Mouse (Mus musculus): ENCODE measurements around the gene Dusp2. TPM values are rescaled to one million over a fixed set of nuclear protein-coding genes. Genes with fewer than 3 reads are reported as not detected.

The Dusp2 gene
- total and polyA plus RNA-seq, 2 experiments from 2014 or later = 13.9 to 20.2 TPM

DNA sequence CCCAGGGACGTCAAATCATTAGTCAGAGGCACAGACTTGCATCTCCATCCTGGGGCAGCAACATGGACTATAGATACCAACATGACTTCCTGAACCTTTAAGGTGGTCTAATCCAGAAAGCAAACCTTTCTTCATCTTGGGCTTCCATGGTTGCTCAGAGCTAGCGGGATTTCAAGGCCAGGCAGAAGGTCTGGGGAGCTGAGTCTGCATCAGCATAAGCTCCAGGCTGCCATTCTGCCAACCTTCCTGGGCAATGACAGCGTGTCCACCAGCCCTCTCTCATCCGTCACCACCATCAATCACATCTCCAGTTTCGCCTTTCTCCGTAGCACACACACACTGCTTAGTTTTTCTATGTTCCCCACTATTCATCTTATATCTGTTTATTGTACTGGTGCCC lies 3.3 kb downstream of the Dusp2 start:
- ATAC-seq (no peak), DNase-seq (no peak)
- no peaks in the 10 kb centered on the region for H3K9me3 ChIP-seq (ENCODE audit: low read length)
- H3K9ac ChIP-seq = no peak overlapping the region
- peaks cover 15% of the 10 kb centered on the region for H3K27me3 ChIP-seq (ENCODE audit: insufficient read depth, low read length)
- H3K27ac ChIP-seq (ENCODE audit: low read depth, low read length) = no peak overlapping the region
- 81% methylated on average over 6 of the region's 6 CpGs for WGBS
- H3K4me3 ChIP-seq (ENCODE audit: low read depth, low read length) = no peak overlapping the region
- TF ChIP-seq CTCF (IDR thresholded peaks at IDR 0.05; ENCODE audit: low read depth) = no peak
- H3K4me2 ChIP-seq (ENCODE audit: low read depth) = no peak overlapping the region
- no peaks in the 10 kb centered on the region for H3K4me1 ChIP-seq (ENCODE audit: insufficient read depth)
- no peaks in the 10 kb centered on the region for H3K36me3 ChIP-seq (ENCODE audit: insufficient read depth)

DNA sequence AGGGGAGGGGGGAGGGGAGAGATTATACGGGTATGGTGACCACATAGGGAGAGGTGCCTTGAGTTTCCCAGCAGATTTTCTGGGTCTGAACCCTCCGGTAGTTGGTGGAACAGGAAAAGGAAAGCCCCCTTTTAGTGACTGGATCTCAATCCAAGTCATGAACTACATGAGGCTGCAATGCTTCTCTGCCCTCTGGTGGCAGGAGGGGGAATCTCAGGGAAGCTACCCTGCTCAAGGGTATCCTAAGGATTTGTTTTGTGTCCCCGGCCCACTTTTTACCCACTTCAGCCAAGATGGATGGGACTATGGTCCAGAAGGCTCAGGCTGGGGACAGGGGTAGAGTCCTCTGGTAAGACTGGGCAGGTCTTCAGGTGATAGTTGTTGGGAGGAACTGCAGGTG lies 5.2 kb downstream of the Dusp2 start:
- Histone ChIP-seq H3K9me3 (ENCODE audit: low read length) (no peaks in the 10 kb centered on the region), H3K27me3 (ENCODE audit: insufficient read depth, low read length) (peaks cover 15% of the 10 kb centered on the region), H3K4me2 (ENCODE audit: low read depth) (no peak overlapping the region), H3K36me3 (ENCODE audit: insufficient read depth) (no peaks in the 10 kb centered on the region), H3K27ac (ENCODE audit: low read depth, low read length) (no peak overlapping the region), H3K4me1 (ENCODE audit: insufficient read depth) (no peaks in the 10 kb centered on the region), H3K4me3 (ENCODE audit: low read depth, low read length) (no peak overlapping the region), H3K9ac (no peak overlapping the region)
- peak; percentile 80 for TF ChIP-seq CTCF (IDR thresholded peaks at IDR 0.05; ENCODE audit: low read depth)
- 16% methylated on average over 3 of the region's 3 CpGs for WGBS
- peak; percentile 21 for DNase-seq
- no peak for ATAC-seq

DNA sequence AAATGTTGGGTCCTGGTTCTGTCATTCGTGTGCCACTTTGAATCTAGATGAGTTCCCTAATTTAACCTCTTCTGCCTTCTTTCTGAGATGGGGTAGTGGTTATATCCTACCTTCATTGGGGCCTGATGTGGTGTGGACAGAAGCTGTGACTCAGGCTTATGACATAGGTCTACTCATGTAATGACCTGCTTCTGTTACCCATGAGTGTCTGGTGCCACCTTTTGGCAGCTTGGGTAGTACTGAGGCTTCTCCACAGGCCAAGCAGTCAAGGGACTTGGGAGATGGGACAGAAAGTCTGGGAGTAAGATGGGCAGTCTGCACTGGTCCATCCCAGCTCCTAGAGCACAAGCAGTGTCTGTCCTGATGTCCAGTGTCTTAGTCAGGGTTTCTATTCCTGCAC lies 10.4 kb downstream of the Dusp2 start:
- no peak overlapping the region for H3K27ac ChIP-seq (ENCODE audit: low read depth, low read length)
- TF ChIP-seq CTCF (IDR thresholded peaks at IDR 0.05; ENCODE audit: low read depth) = peak; percentile 35
- ATAC-seq = no peak
- H3K9me3 ChIP-seq (ENCODE audit: low read length) = no peaks in the 10 kb centered on the region
- DNase-seq = no peak
- no peaks in the 10 kb centered on the region for H3K27me3 ChIP-seq (ENCODE audit: insufficient read depth, low read length)
- WGBS = 74% methylated on average over 1 of the region's 1 CpGs
- H3K9ac ChIP-seq = no peak overlapping the region
- H3K4me3 ChIP-seq (ENCODE audit: low read depth, low read length) = no peak overlapping the region
- no peaks in the 10 kb centered on the region for H3K36me3 ChIP-seq (ENCODE audit: insufficient read depth)
- H3K4me2 ChIP-seq (ENCODE audit: low read depth) = no peak overlapping the region
- H3K4me1 ChIP-seq (ENCODE audit: insufficient read depth) = no peaks in the 10 kb centered on the region

DNA sequence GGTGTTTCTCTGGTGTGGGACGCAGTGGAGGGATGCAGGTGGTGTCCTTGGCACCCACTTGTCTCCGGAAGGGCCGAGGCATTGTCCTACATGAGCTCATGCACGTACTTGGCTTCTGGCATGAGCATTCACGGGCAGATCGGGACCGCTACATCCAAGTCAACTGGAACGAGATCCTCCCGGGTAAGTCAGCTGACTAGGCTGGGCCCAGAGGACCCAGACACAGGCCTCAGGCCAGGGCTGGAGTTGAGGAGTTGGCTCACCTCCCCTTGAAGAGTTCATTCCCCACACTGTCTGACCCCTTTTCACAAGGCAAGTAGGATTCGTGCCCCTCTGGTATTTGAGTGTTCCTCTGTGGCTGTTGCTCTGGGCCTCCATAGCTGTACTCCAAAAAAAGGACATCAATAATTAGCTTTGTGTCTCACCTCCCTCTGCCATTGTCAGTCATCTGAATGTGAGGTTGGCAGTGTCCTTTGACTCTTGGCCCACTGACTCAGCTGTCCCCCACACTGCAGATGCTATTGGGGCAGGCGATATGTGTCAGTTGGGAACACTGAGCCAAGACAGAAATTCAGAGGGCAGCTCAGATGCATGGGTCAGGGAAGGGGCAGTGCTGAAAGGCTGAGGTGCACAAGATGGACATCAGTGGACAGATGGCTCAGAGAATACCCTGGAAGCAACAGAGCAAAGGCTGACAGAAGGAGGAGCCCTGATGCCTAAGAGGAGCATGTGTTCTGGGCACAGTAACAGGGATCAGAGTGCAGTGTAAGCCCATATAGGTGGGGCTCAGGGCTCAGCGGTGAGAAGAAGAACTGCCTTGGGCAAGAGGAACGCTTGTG lies 11.4 kb downstream of the Dusp2 start:
- TF ChIP-seq CTCF (IDR thresholded peaks at IDR 0.05; ENCODE audit: low read depth) = no peak
- H3K4me3 ChIP-seq (ENCODE audit: low read depth, low read length) = no peak overlapping the region

GRCm38 (mm10) chr2:127353881-127354280 lies 17.9 kb downstream of the Dusp2 start:
- H3K4me2 ChIP-seq (ENCODE audit: low read depth) = no peak overlapping the region
- 83% methylated on average over 4 of the region's 4 CpGs for WGBS

More for the DNA sequence above, 11.4 kb downstream of the Dusp2 start:
- H3K4me1 ChIP-seq (ENCODE audit: insufficient read depth) = no peaks in the 10 kb centered on the region
- no peaks in the 10 kb centered on the region for H3K27me3 ChIP-seq (ENCODE audit: insufficient read depth, low read length)
- H3K9me3 ChIP-seq (ENCODE audit: low read length) = no peaks in the 10 kb centered on the region
- no peaks in the 10 kb centered on the region for H3K36me3 ChIP-seq (ENCODE audit: insufficient read depth)
- no peak overlapping the region for H3K9ac ChIP-seq
- WGBS = 82% methylated on average over 13 of the region's 13 CpGs
- DNase-seq (no peak), ATAC-seq (no peak)
- no peak overlapping the region for H3K4me2 ChIP-seq (ENCODE audit: low read depth)
- H3K27ac ChIP-seq (ENCODE audit: low read depth, low read length) = no peak overlapping the region

DNA sequence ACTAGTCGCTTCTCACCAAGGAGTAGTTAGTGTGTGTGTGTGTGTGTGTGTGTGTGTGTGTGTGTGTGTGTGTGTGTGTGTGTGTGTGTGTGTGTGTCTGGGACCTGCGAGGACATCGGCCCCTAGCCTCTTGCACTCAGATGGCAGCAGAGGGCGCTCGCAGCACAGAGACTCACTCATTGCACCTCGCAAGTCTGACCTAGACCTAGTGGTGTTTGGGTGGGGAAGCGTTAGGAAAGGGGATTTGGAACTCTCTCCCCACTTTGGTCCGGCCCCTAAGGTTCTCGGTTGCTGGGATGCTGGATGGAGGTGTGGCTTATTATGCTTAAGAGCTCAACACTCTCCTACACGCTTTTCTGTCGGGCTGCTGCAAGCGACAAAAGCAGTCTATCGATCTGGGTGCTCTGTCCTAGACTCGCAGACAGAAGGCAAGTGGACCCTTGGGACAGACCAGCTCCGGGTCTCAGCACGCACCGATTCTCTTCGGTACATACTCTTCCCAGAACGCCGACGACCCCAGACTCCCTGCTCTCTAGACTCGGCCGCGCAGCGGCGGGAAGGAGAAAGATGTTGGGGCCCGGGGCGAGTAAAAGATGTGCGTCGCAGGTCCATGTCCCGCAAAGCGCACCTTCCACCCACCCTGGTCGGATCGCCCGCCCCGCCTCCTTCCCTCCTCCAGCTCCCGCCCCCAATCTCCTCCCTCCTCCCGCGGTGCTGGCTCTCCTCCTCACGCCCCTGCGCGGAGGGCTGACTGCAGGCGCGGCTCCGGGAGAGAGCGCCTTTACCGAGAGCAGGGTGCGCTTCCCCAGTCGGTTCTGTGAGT lies 26.7 kb downstream of the Dusp2 start, which contains the start of gene Adra2b:
Gene Adra2b (plus strand): TSS at position 750 of the 823 bp plus-strand sequence.
- ATAC-seq = peak; percentile 86
- Histone ChIP-seq H3K9me3 (ENCODE audit: low read length) (no peaks in the 10 kb centered on the region), H3K27me3 (ENCODE audit: insufficient read depth, low read length) (peaks cover 35% of the 10 kb centered on the region), H3K4me2 (ENCODE audit: low read depth) (peak within 1 kb of the TSS; percentile 71), H3K9ac (no peak within 1 kb of the TSS), H3K36me3 (ENCODE audit: insufficient read depth) (no peaks in the 10 kb centered on the region), H3K4me3 (ENCODE audit: low read depth, low read length) (peak within 1 kb of the TSS; percentile 41), H3K4me1 (ENCODE audit: insufficient read depth) (no peaks in the 10 kb centered on the region), H3K27ac (ENCODE audit: low read depth, low read length) (no peak within 1 kb of the TSS)
- WGBS = under 1% methylated on average over 45 of the region's 49 CpGs
- peak; percentile 91 for TF ChIP-seq CTCF (IDR thresholded peaks at IDR 0.05; ENCODE audit: low read depth)
- peak; percentile 82 for DNase-seq

More at GRCm38 (mm10) chr2:127353881-127354280, 17.9 kb downstream of the Dusp2 start:
- no peak overlapping the region for H3K4me3 ChIP-seq (ENCODE audit: low read depth, low read length)
- TF ChIP-seq CTCF (IDR thresholded peaks at IDR 0.05; ENCODE audit: low read depth) = no peak
- no peaks in the 10 kb centered on the region for H3K4me1 ChIP-seq (ENCODE audit: insufficient read depth)
- no peaks in the 10 kb centered on the region for H3K27me3 ChIP-seq (ENCODE audit: insufficient read depth, low read length)
- no peaks in the 10 kb centered on the region for H3K9me3 ChIP-seq (ENCODE audit: low read length)
- H3K9ac ChIP-seq = no peak overlapping the region
- H3K36me3 ChIP-seq (ENCODE audit: insufficient read depth) = no peaks in the 10 kb centered on the region
- ATAC-seq (no peak), DNase-seq (no peak)
- no peak overlapping the region for H3K27ac ChIP-seq (ENCODE audit: low read depth, low read length)

GRCm38 (mm10) chr2:127363282-127363652 lies 27.3 kb downstream of the Dusp2 start:
- no peak overlapping the region for H3K9ac ChIP-seq
- H3K4me3 ChIP-seq (ENCODE audit: low read depth, low read length) = peak overlapping the region; percentile 41
- peak overlapping the region; percentile 71 for H3K4me2 ChIP-seq (ENCODE audit: low read depth)
- 4% methylated on average over 28 of the region's 28 CpGs for WGBS
- no peak for TF ChIP-seq CTCF (IDR thresholded peaks at IDR 0.05; ENCODE audit: low read depth)
- ATAC-seq (no peak), DNase-seq (no peak)
- H3K36me3 ChIP-seq (ENCODE audit: insufficient read depth) = no peaks in the 10 kb centered on the region
- H3K4me1 ChIP-seq (ENCODE audit: insufficient read depth) = no peaks in the 10 kb centered on the region
- no peak overlapping the region for H3K27ac ChIP-seq (ENCODE audit: low read depth, low read length)
- peaks cover 35% of the 10 kb centered on the region for H3K27me3 ChIP-seq (ENCODE audit: insufficient read depth, low read length)
- H3K9me3 ChIP-seq (ENCODE audit: low read length) = no peaks in the 10 kb centered on the region

Data from forebrain, postnatal 0 days (tissue).